Mouse (Mus musculus) hindbrain, embryonic 11.5 days (tissue): ENCODE data around the gene Gm20909. TPM values are rescaled to one million over a fixed set of nuclear protein-coding genes. Genes with fewer than 3 reads are reported as not detected.
"Not testable (repeated sequence)": the region's sequence is repeated elsewhere in the genome, so short reads cannot be mapped to it uniquely, and the experiment has no call there.

Experiments
- ATAC-seq: fragments of 200-750 bp; cut with Nextera tagmentation; 2 replicates; pipeline ENCODE4 v1.8.0; 2017; ENCODE audit warnings: mild to moderate bottlenecking, moderate TSS enrichment, moderate library complexity; ENCODE audit not compliant: low FRiP score
- DNase-seq: peaks from one replicate; pipeline ENCODE4 v3.0.0-alpha.2; 2015; ENCODE audit warnings: low spot score
- H3K27ac ChIP-seq: fragments of 300-500 bp; sonication (generic); 2 replicates; pipeline ENCODE4 v1.5.1; 2014; ENCODE audit warnings: mild to moderate bottlenecking, low read depth, low read length
- H3K27me3 ChIP-seq: fragments of 300-500 bp; sonication (generic); 2 replicates; pipeline ENCODE4 v1.6.1; 2014; ENCODE audit warnings: mild to moderate bottlenecking, low read length, moderate library complexity, mixed read lengths; ENCODE audit not compliant: control insufficient read depth, insufficient read depth
- H3K36me3 ChIP-seq: fragments of 300-500 bp; sonication (generic); 2 replicates; pipeline ENCODE4 v1.6.1; 2014; ENCODE audit warnings: mild to moderate bottlenecking, low read length, moderate library complexity, mixed read lengths; ENCODE audit not compliant: control insufficient read depth, insufficient read depth
- H3K4me1 ChIP-seq: fragments of 300-500 bp; sonication (generic); replicated peaks from 2 replicates; pipeline ENCODE4 v1.6.1; 2014; ENCODE audit warnings: low read length, mixed read lengths; ENCODE audit not compliant: control insufficient read depth, insufficient read depth
- H3K4me2 ChIP-seq: fragments of 300-500 bp; sonication (generic); replicated peaks from 2 replicates; pipeline ENCODE4 v1.6.1; 2014; ENCODE audit warnings: mild to moderate bottlenecking, low read depth, low read length
- H3K4me3 ChIP-seq: fragments of 300-500 bp; sonication (generic); 2 replicates; pipeline ENCODE4 v1.5.1; 2014; ENCODE audit warnings: low read depth, low read length
- H3K9ac ChIP-seq: fragments of 300-500 bp; sonication (generic); 2 replicates; pipeline ENCODE4 v1.6.1; 2014; ENCODE audit warnings: low read depth, low read length
- H3K9me3 ChIP-seq: fragments of 300-500 bp; sonication (generic); 2 replicates; pipeline ENCODE4 v1.6.1; 2016; ENCODE audit warnings: low read length; ENCODE audit not compliant: control insufficient read depth
- WGBS: fragments of 180-500 bp; shearing (Covaris S2); extraction: QIAGEN DNeasy Blood & Tissue Kit; methylation state at CpG from one replicate; pipeline ENCODE4 v1.1.7; 2014; 5-methylcytosine and 5-hydroxymethylcytosine counted together
- polyA plus RNA-seq: library from polyadenylated mRNA; unstranded; fragments of >200 nt; fragmentation: Nextera tagmentation; extraction: Ambion mirVana; gene quantifications from 2 replicates; pipeline ENCODE4 v1.2.1, GENCODE M21; 2014

Gene Gm20909
- polyA plus RNA-seq, result not detected in 2 replicates

DNA sequence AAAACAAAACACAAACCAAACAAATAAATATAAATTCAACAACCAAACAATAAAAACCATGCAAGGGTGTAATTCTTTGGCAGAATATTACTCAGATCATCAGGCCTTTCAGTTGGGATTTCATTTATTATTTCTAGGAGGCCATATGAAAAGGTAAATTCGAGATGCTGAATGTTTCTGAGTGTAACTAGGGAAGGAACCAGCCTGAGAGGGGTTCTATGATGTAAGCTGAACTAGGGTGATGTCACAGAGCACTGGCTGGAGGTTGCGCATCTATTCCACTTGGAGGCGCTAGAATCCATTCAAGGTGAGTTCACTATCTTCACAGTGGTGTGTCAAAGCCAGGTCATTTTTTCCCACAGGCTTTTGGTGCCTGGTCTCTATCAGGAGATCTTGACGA is at the start of gene Gm20909:
TSS of gene Gm20909 (plus strand) at position 301 of the 400 bp plus-strand sequence.
- WGBS, result no CpG with 5 or more reads among the region's 4 CpGs
- not testable (repeated sequence) for H3K27me3 ChIP-seq, H3K4me3 ChIP-seq, H3K4me2 ChIP-seq, H3K27ac ChIP-seq, H3K36me3 ChIP-seq, ATAC-seq, H3K9ac ChIP-seq, DNase-seq, H3K9me3 ChIP-seq, H3K4me1 ChIP-seq

Other genes with a start within 250 kb of the Gm20909 start
- gene Gm29866, start 170.9 kb upstream of the Gm20909 start, polyA plus RNA-seq, result not detected in 2 replicates
- not detected in 2 replicates for gene Gm20865, start 77.0 kb downstream of the Gm20909 start, polyA plus RNA-seq